7 mouse cellular contexts compared by ENCODE assay signal in genomic region chr2:135323276-135323954, GRCm38 (mm10).
DNase-seq lines count a peak whose midpoint lies in the region; ATAC-seq lines count a peak whose summit lies in the region.

No protein-coding gene starts in this region.

- H3K9ac ChIP-seq in kidney, embryonic 15.5 days: no peak overlapping the region
- no peak overlapping the region for H3K9ac ChIP-seq in embryonic facial prominence, embryonic 12.5 days
- H3K9ac ChIP-seq in forebrain, embryonic 16.5 days (replicated peaks; ENCODE audit: low read depth, low read length): peak overlapping the region; percentile 30
- peak overlapping the region; percentile 32; the same call in 1 of the 2 replicates for H3K9ac ChIP-seq in midbrain, embryonic 13.5 days (replicated peaks)

- H3K4me3 ChIP-seq in kidney, embryonic 15.5 days (replicated peaks): no peak overlapping the region
- H3K4me3 ChIP-seq in embryonic facial prominence, embryonic 12.5 days: no peak overlapping the region
- H3K4me3 ChIP-seq in forebrain, embryonic 16.5 days (replicated peaks; ENCODE audit: low read length): peak overlapping the region; percentile 41
- peak overlapping the region; percentile 28 for H3K4me3 ChIP-seq in midbrain, embryonic 13.5 days (replicated peaks)

- H3K27me3 ChIP-seq in kidney, embryonic 15.5 days: no peaks in the 10 kb centered on the region
- no peaks in the 10 kb centered on the region for H3K27me3 ChIP-seq in embryonic facial prominence, embryonic 12.5 days
- H3K27me3 ChIP-seq in forebrain, embryonic 16.5 days (replicated peaks; ENCODE audit: control insufficient read depth, insufficient read depth, low read length): no peaks in the 10 kb centered on the region
- H3K27me3 ChIP-seq in midbrain, embryonic 13.5 days: no peaks in the 10 kb centered on the region

- H3K4me2 ChIP-seq in kidney, embryonic 15.5 days: peak overlapping the region; percentile 42
- H3K4me2 ChIP-seq in embryonic facial prominence, embryonic 12.5 days (replicated peaks): peak overlapping the region; percentile 28; the same call in 1 of the 2 replicates
- peak overlapping the region; percentile 61 for H3K4me2 ChIP-seq in forebrain, embryonic 16.5 days (ENCODE audit: low read length)
- H3K4me2 ChIP-seq in midbrain, embryonic 13.5 days (replicated peaks): peak overlapping the region; percentile 50

- DNase-seq in kidney, adult 8-10 months: no peak
- no peak for DNase-seq in Muller cell, postnatal 12 days (ENCODE audit: inconsistent ontology term)

- WGBS in kidney, embryonic 15.5 days: 68% methylated on average over 7 of the region's 7 CpGs
- WGBS in embryonic facial prominence, embryonic 12.5 days: 77% methylated on average over 7 of the region's 7 CpGs
- WGBS in forebrain, embryonic 16.5 days: 17% methylated on average over 7 of the region's 7 CpGs
- WGBS in midbrain, embryonic 13.5 days: 61% methylated on average over 7 of the region's 7 CpGs

- peaks cover 4% of the 10 kb centered on the region; the same call in 1 of the 2 replicates for H3K4me1 ChIP-seq in kidney, embryonic 15.5 days
- 0 out of 2 replicates have a peak, but pooled peaks cover 4% of the 10 kb centered on the region for H3K4me1 ChIP-seq in embryonic facial prominence, embryonic 12.5 days
- H3K4me1 ChIP-seq in forebrain, embryonic 16.5 days (replicated peaks; ENCODE audit: control insufficient read depth, insufficient read depth, low read length): peaks cover 11% of the 10 kb centered on the region
- 0 out of 2 replicates have a peak, but pooled peaks cover 4% of the 10 kb centered on the region for H3K4me1 ChIP-seq in midbrain, embryonic 13.5 days (replicated peaks)

- H3K36me3 ChIP-seq in kidney, embryonic 15.5 days: no peaks in the 10 kb centered on the region
- H3K36me3 ChIP-seq in embryonic facial prominence, embryonic 12.5 days: no peaks in the 10 kb centered on the region
- no peaks in the 10 kb centered on the region for H3K36me3 ChIP-seq in forebrain, embryonic 16.5 days (ENCODE audit: control insufficient read depth, insufficient read depth)
- no peaks in the 10 kb centered on the region for H3K36me3 ChIP-seq in midbrain, embryonic 13.5 days

- no peak overlapping the region for H3K27ac ChIP-seq in kidney, embryonic 15.5 days
- no peak overlapping the region for H3K27ac ChIP-seq in embryonic facial prominence, embryonic 12.5 days
- peak overlapping the region; percentile 73 for H3K27ac ChIP-seq in forebrain, embryonic 16.5 days (ENCODE audit: low read length)
- H3K27ac ChIP-seq in midbrain, embryonic 13.5 days: 0 out of 2 replicates have a peak overlapping the region, but pooled peaks have one; percentile 17

- ATAC-seq in kidney, embryonic 15.5 days (replicated peaks; ENCODE audit: low FRiP score): no peak; the same call in none of the 2 replicates
- no peak for ATAC-seq in embryonic facial prominence, embryonic 12.5 days (ENCODE audit: insufficient number of reproducible peaks, insufficient read depth, low FRiP score, low TSS enrichment)
- peak; percentile 87 for ATAC-seq in forebrain, embryonic 16.5 days
- ATAC-seq in midbrain, embryonic 13.5 days: no peak; the same call in none of the 2 replicates
- no peak for ATAC-seq in activated CD4-positive, CD25-positive, alpha-beta regulatory T cell, adult 4 months

- no peaks in the 10 kb centered on the region for H3K9me3 ChIP-seq in kidney, embryonic 15.5 days (replicated peaks)
- H3K9me3 ChIP-seq in embryonic facial prominence, embryonic 12.5 days: no peaks in the 10 kb centered on the region
- H3K9me3 ChIP-seq in forebrain, embryonic 16.5 days (ENCODE audit: control insufficient read depth, low read length): no peaks in the 10 kb centered on the region
- no peaks in the 10 kb centered on the region for H3K9me3 ChIP-seq in midbrain, embryonic 13.5 days

Comparison
In these comparisons a context has a peak if more than half of its experiments do, and no peak if none do; other contexts are left out.
1. H3K27ac ChIP-seq: peak in forebrain, embryonic 16.5 days (single experiment) and midbrain, embryonic 13.5 days (single experiment); none in kidney, embryonic 15.5 days (single experiment) and embryonic facial prominence, embryonic 12.5 days (single experiment).
2. H3K4me3 ChIP-seq: peak in forebrain, embryonic 16.5 days (single experiment) and midbrain, embryonic 13.5 days (single experiment); none in kidney, embryonic 15.5 days (single experiment) and embryonic facial prominence, embryonic 12.5 days (single experiment).
3. H3K9ac ChIP-seq: peak in forebrain, embryonic 16.5 days (single experiment) and midbrain, embryonic 13.5 days (single experiment); none in kidney, embryonic 15.5 days (single experiment) and embryonic facial prominence, embryonic 12.5 days (single experiment).
4. Peak in every context shown above with its lines, with median percentiles within 50 percentile points of each other: H3K4me2 ChIP-seq.